Comparison of ENCODE assay signal across 20 mouse cellular contexts in genomic region chr2:61476648-61477047, GRCm38 (mm10).
A peak's percentile ranks its signal among the peaks of the same experiment; 100 is the strongest.
DNase-seq lines count a peak whose midpoint lies in the region; ATAC-seq and TF ChIP-seq lines count a peak whose summit lies in the region.
"Had no signal": no experiment of that assay in that cellular context is flagged by ENCODE, and none has a peak within 500 bp of the region (broad histone marks: within the 10 kb centered on the region; RNA-seq: fewer than 3 reads in every experiment).

No protein-coding gene starts in this region.

- H3K9me3 ChIP-seq in forebrain, embryonic 14.5 days (replicated peaks; ENCODE audit: control insufficient read depth, low read length) = no peaks in the 10 kb centered on the region
- H3K9me3 ChIP-seq in forebrain, embryonic 10.5 days = no peaks in the 10 kb centered on the region
- H3K9me3 ChIP-seq in forebrain, postnatal 0 days (ENCODE audit: low read length) = no peaks in the 10 kb centered on the region
- H3K9me3 ChIP-seq in intestine, postnatal 0 days (ENCODE audit: control insufficient read depth) = no peaks in the 10 kb centered on the region
- H3K9me3 ChIP-seq: embryonic facial prominence, embryonic 15.5 days; heart, embryonic 12.5 days; hindbrain, embryonic 10.5 days had no signal

- no peak for ATAC-seq in forebrain, embryonic 14.5 days
- ATAC-seq in forebrain, postnatal 0 days = peak; percentile 14; the same call in 1 of the 2 replicates
- ATAC-seq in intestine, postnatal 0 days = no peak
- ATAC-seq: activated CD4-positive, CD25-positive, alpha-beta regulatory T cell, adult 4 months; Patski had no signal

- H3K4me2 ChIP-seq in forebrain, embryonic 14.5 days (ENCODE audit: low read length) = no peak overlapping the region
- H3K4me2 ChIP-seq in forebrain, postnatal 0 days (ENCODE audit: low read depth) = no peak overlapping the region
- no peak overlapping the region for H3K4me2 ChIP-seq in intestine, postnatal 0 days (replicated peaks; ENCODE audit: low read depth)
- H3K4me2 ChIP-seq: embryonic facial prominence, embryonic 15.5 days; heart, embryonic 12.5 days; hindbrain, embryonic 14.5 days had no signal

- peak; percentile 56 for DNase-seq in forebrain, embryonic 14.5 days (ENCODE audit: low spot score)
- DNase-seq in forebrain, embryonic 10.5 days (ENCODE audit: extremely low spot score, low spot score) = no peak
- DNase-seq in Muller cell, postnatal 12 days (ENCODE audit: inconsistent ontology term) = peak; percentile 15
- DNase-seq in forebrain, postnatal 0 days = peak; percentile 54
- peak; percentile 22 for DNase-seq in lung, postnatal 36 days
- no peak for DNase-seq in kidney, adult 11 months
- DNase-seq: adrenal gland, postnatal 14 days; cerebellum, adult 2 months; cerebellum, postnatal 14 days; embryo, embryonic 11 days; gastrocnemius, adult 2 months; gastrocnemius, postnatal 25 days had no signal

- H3K27ac ChIP-seq in forebrain, embryonic 14.5 days (ENCODE audit: low read depth, low read length) = no peak overlapping the region
- no peak overlapping the region for H3K27ac ChIP-seq in forebrain, embryonic 10.5 days
- H3K27ac ChIP-seq in forebrain, postnatal 0 days (ENCODE audit: low read depth, low read length) = no peak overlapping the region
- no peak overlapping the region for H3K27ac ChIP-seq in intestine, postnatal 0 days (ENCODE audit: low read depth, low read length)
- H3K27ac ChIP-seq: embryonic facial prominence, embryonic 15.5 days; gastrocnemius, adult 2 months; hindbrain, embryonic 10.5 days; hindbrain, embryonic 14.5 days had no signal

- TF ChIP-seq CTCF in forebrain, postnatal 0 days (IDR thresholded peaks at IDR 0.05; ENCODE audit: low read depth) = no peak
- TF ChIP-seq CTCF in intestine, postnatal 0 days (IDR thresholded peaks at IDR 0.05; ENCODE audit: low read depth) = no peak

- H3K4me3 ChIP-seq in forebrain, embryonic 14.5 days (ENCODE audit: low read depth, low read length) = no peak overlapping the region
- H3K4me3 ChIP-seq in forebrain, embryonic 10.5 days = no peak overlapping the region
- no peak overlapping the region for H3K4me3 ChIP-seq in forebrain, postnatal 0 days (ENCODE audit: low read depth, low read length)
- H3K4me3 ChIP-seq in intestine, postnatal 0 days (ENCODE audit: low read depth, low read length) = no peak overlapping the region
- H3K4me3 ChIP-seq: embryonic facial prominence, embryonic 15.5 days; erythroblast, embryonic 14.5 days; gastrocnemius, adult 2 months; heart, embryonic 12.5 days; hindbrain, embryonic 10.5 days had no signal

- WGBS in forebrain, embryonic 14.5 days = 83% methylated on average over 4 of the region's 4 CpGs
- WGBS in forebrain, embryonic 10.5 days = 96% methylated on average over 4 of the region's 4 CpGs
- WGBS in forebrain, postnatal 0 days = 54% methylated on average over 4 of the region's 4 CpGs
- WGBS in intestine, postnatal 0 days = 71% methylated on average over 4 of the region's 4 CpGs

- no peak overlapping the region for H3K9ac ChIP-seq in forebrain, embryonic 14.5 days (ENCODE audit: low read length)
- H3K9ac ChIP-seq in forebrain, postnatal 0 days = no peak overlapping the region
- H3K9ac ChIP-seq in intestine, postnatal 0 days (ENCODE audit: low read depth, low read length) = no peak overlapping the region
- H3K9ac ChIP-seq: embryonic facial prominence, embryonic 15.5 days; heart, embryonic 12.5 days; hindbrain, embryonic 14.5 days had no signal

- no peaks in the 10 kb centered on the region for H3K36me3 ChIP-seq in forebrain, embryonic 14.5 days (ENCODE audit: control insufficient read depth, insufficient read depth, low read length)
- H3K36me3 ChIP-seq in forebrain, embryonic 10.5 days (replicated peaks) = no peaks in the 10 kb centered on the region
- H3K36me3 ChIP-seq in forebrain, postnatal 0 days (ENCODE audit: insufficient read depth) = no peaks in the 10 kb centered on the region
- no peaks in the 10 kb centered on the region for H3K36me3 ChIP-seq in intestine, postnatal 0 days (ENCODE audit: control insufficient read depth, insufficient read depth)
- H3K36me3 ChIP-seq: embryonic facial prominence, embryonic 15.5 days; heart, embryonic 12.5 days; hindbrain, embryonic 10.5 days had no signal

- no peaks in the 10 kb centered on the region for H3K27me3 ChIP-seq in forebrain, embryonic 14.5 days (replicated peaks; ENCODE audit: control insufficient read depth, insufficient read depth, low read length)
- H3K27me3 ChIP-seq in forebrain, embryonic 10.5 days (ENCODE audit: poor library complexity, severe bottlenecking) = no peaks in the 10 kb centered on the region
- no peaks in the 10 kb centered on the region for H3K27me3 ChIP-seq in forebrain, postnatal 0 days (ENCODE audit: insufficient read depth, low read length)
- H3K27me3 ChIP-seq in intestine, postnatal 0 days (replicated peaks; ENCODE audit: control insufficient read depth, insufficient read depth, low read length) = no peaks in the 10 kb centered on the region
- H3K27me3 ChIP-seq: embryonic facial prominence, embryonic 15.5 days; heart, embryonic 12.5 days; Patski had no signal

- no peaks in the 10 kb centered on the region for H3K4me1 ChIP-seq in forebrain, embryonic 14.5 days (ENCODE audit: control insufficient read depth, insufficient read depth, low read length)
- H3K4me1 ChIP-seq in forebrain, embryonic 10.5 days = no peaks in the 10 kb centered on the region
- no peaks in the 10 kb centered on the region for H3K4me1 ChIP-seq in forebrain, postnatal 0 days (ENCODE audit: insufficient read depth)
- H3K4me1 ChIP-seq in intestine, postnatal 0 days (replicated peaks; ENCODE audit: control insufficient read depth, insufficient read depth, low read length) = no peaks in the 10 kb centered on the region
- H3K4me1 ChIP-seq: embryonic facial prominence, embryonic 15.5 days; heart, embryonic 12.5 days; hindbrain, embryonic 10.5 days had no signal

Comparison
In these comparisons a context has a peak if more than half of its experiments do, and no peak if none do; other contexts are left out.
1. DNase-seq: peak in forebrain, embryonic 14.5 days (single experiment), Muller cell, postnatal 12 days (single experiment), forebrain, postnatal 0 days (single experiment) and lung, postnatal 36 days (single experiment); none in forebrain, embryonic 10.5 days (single experiment) and kidney, adult 11 months (single experiment).